Comparison of ENCODE assay signal across 28 mouse cellular contexts in the genomic region with DNA sequence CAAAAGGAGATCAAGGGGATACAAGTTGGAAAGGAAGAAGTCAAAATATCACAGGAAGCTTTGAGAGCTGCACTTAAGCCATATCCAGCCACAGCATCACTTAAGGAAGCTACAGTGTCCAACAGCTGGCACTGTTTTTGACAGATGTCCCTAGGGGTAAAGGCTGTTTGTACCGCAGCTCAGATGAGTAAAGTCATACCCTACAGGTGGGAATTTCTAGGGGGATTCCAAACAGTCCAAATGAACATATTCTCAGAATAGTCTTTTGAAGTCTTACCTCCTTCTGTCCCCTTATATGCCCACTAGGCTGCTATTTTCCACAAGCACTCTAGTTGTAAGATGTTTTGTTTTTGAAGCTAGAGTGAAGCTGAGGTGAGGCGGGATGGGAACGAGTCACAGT. TPM values are rescaled to one million over a fixed set of nuclear protein-coding genes. Genes with fewer than 3 reads are reported as not detected.
DNase-seq lines count a peak whose midpoint lies in the region; ATAC-seq and TF ChIP-seq lines count a peak whose summit lies in the region.
"Had no signal": no experiment of that assay in that cellular context is flagged by ENCODE, and none has a peak within 500 bp of the region (broad histone marks: within the 10 kb centered on the region; RNA-seq: fewer than 3 reads in every experiment).

No protein-coding gene starts in this region.

- peak; percentile 99 for TF ChIP-seq EP300 in CH12.LX (IDR thresholded peaks at IDR 0.05; ENCODE audit: low read length)

- H3K36me3 ChIP-seq in CH12.LX (replicated peaks in 1 of 2; ENCODE audit: control insufficient read depth in 1 of 2, insufficient read depth in 1 of 2, low read length in 1 of 2), result no peaks in the 10 kb centered on the region
- no peaks in the 10 kb centered on the region for H3K36me3 ChIP-seq in midbrain, embryonic 11.5 days (ENCODE audit: control insufficient read depth, insufficient read depth, low read length)
- H3K36me3 ChIP-seq: embryonic facial prominence, embryonic 13.5 days; embryonic facial prominence, embryonic 15.5 days; forebrain, embryonic 10.5 days; forebrain, embryonic 12.5 days had no signal

- no peaks in the 10 kb centered on the region for H3K9me3 ChIP-seq in CH12.LX (replicated peaks; ENCODE audit: low read length)
- H3K9me3 ChIP-seq in midbrain, embryonic 11.5 days (ENCODE audit: control insufficient read depth, low read length), result no peaks in the 10 kb centered on the region
- H3K9me3 ChIP-seq: embryonic facial prominence, embryonic 13.5 days; embryonic facial prominence, embryonic 15.5 days; forebrain, embryonic 10.5 days; forebrain, embryonic 12.5 days had no signal

- peak overlapping the region; percentile 88 for H3K9ac ChIP-seq in CH12.LX (ENCODE audit: insufficient read depth, low read depth)
- no peak overlapping the region for H3K9ac ChIP-seq in midbrain, embryonic 11.5 days (ENCODE audit: low read length)
- H3K9ac ChIP-seq: embryonic facial prominence, embryonic 13.5 days; embryonic facial prominence, embryonic 15.5 days; forebrain, embryonic 12.5 days had no signal

- ATAC-seq in inflammation-experienced regulatory T-cells, adult 6 months, result peak; percentile 19
- no peak for ATAC-seq in midbrain, embryonic 11.5 days (ENCODE audit: low FRiP score)
- ATAC-seq: forebrain, embryonic 14.5 days; forebrain, embryonic 16.5 days had no signal

- DNase-seq in CD4-positive, CD25-positive, alpha-beta regulatory T cell, adult 2 months (ENCODE audit: low read depth, low spot score), result peak; percentile 27
- peak; percentile 83 for DNase-seq in CH12.LX (ENCODE audit: extremely low read depth)
- DNase-seq in midbrain, embryonic 11.5 days (ENCODE audit: low spot score, missing footprints), result no peak
- DNase-seq in right cerebral cortex, postnatal 10 days (ENCODE audit: low spot score in 2 of 2), result no peak
- DNase-seq: adrenal gland, adult 2 months; adrenal gland, postnatal 10 days; adrenal gland, postnatal 25 days; B cell, adult 2 months; cerebellum, adult 11 months; cerebellum, adult 18-20 months; cerebellum, adult 8-10 months; cerebellum, adult 9-11 months; cerebellum, postnatal 14 days; cerebellum, postnatal 36 days; embryo, embryonic 11 days had no signal

- in situ Hi-C loops in CH12.LX (cut with MboI; ENCODE audit: low pct_ligation_motif_present, low pct_unique_long_range_greater_than_20kb, low sequenced_read_pairs), result no loop called here

- H3K4me2 ChIP-seq in CH12.LX (ENCODE audit: insufficient read depth, low read depth, poor library complexity, severe bottlenecking), result peak overlapping the region; percentile 92
- no peak overlapping the region for H3K4me2 ChIP-seq in midbrain, embryonic 11.5 days
- H3K4me2 ChIP-seq: embryonic facial prominence, embryonic 13.5 days; embryonic facial prominence, embryonic 15.5 days; forebrain, embryonic 12.5 days had no signal

- no peak for TF ChIP-seq CTCF in CH12.LX (conservative IDR thresholded peaks at IDR 0.05 in 1 of 2, IDR thresholded peaks at IDR 0.05 in 1 of 2; ENCODE audit: low read depth in 2 of 2, low read length in 2 of 2)

- peak overlapping the region; percentile 95 for H3K27ac ChIP-seq in CH12.LX (ENCODE audit: insufficient read depth, low read depth)
- H3K27ac ChIP-seq in midbrain, embryonic 11.5 days (ENCODE audit: low read depth, low read length), result no peak overlapping the region
- H3K27ac ChIP-seq: embryonic facial prominence, embryonic 13.5 days; embryonic facial prominence, embryonic 15.5 days; forebrain, embryonic 10.5 days; forebrain, embryonic 12.5 days had no signal

- peaks cover 7 to 46% of the 10 kb centered on the region in 2 experiments; a peak in 3 of 4 replicates for H3K4me1 ChIP-seq in CH12.LX (ENCODE audit: control insufficient read depth in 1 of 2, insufficient read depth in 2 of 2)
- H3K4me1 ChIP-seq in midbrain, embryonic 11.5 days (ENCODE audit: control insufficient read depth, insufficient read depth, low read length), result no peaks in the 10 kb centered on the region
- H3K4me1 ChIP-seq: embryonic facial prominence, embryonic 13.5 days; embryonic facial prominence, embryonic 15.5 days; forebrain, embryonic 10.5 days; forebrain, embryonic 12.5 days had no signal

- no peak for TF ChIP-seq POLR2A in CH12.LX (IDR thresholded peaks at IDR 0.05; ENCODE audit: low read depth, low read length)

- dilution Hi-C loops in CH12.LX (cut with MboI; ENCODE audit: extremely low pct_ligation_motif_present, extremely low pct_unique_long_range_greater_than_20kb, low sequenced_read_pairs), result no loop called here

- no peaks in the 10 kb centered on the region for H3K27me3 ChIP-seq in CH12.LX (replicated peaks)
- H3K27me3 ChIP-seq in midbrain, embryonic 11.5 days (ENCODE audit: control insufficient read depth, insufficient read depth, low read length), result no peaks in the 10 kb centered on the region
- H3K27me3 ChIP-seq: embryonic facial prominence, embryonic 13.5 days; embryonic facial prominence, embryonic 15.5 days; forebrain, embryonic 12.5 days had no signal

- no peak; the same call in 1 of the 2 replicates for TF ChIP-seq RAD21 in CH12.LX (IDR thresholded peaks at IDR 0.05; ENCODE audit: low read depth, low read length)

- WGBS in midbrain, embryonic 11.5 days, result 84% methylated on average over 3 of the region's 3 CpGs

- peak overlapping the region in 1 of 3 experiments; percentile 38 for H3K4me3 ChIP-seq in CH12.LX (replicated peaks in 1 of 3; ENCODE audit: low read depth in 2 of 3, low read length in 2 of 3, poor library complexity in 1 of 3)
- H3K4me3 ChIP-seq in midbrain, embryonic 11.5 days (ENCODE audit: low read depth, low read length), result no peak overlapping the region
- H3K4me3 ChIP-seq: embryonic facial prominence, embryonic 13.5 days; embryonic facial prominence, embryonic 15.5 days; erythroblast, embryonic 14.5 days; forebrain, embryonic 10.5 days; forebrain, embryonic 12.5 days had no signal

- H3K79me2 ChIP-seq in CH12.LX (replicated peaks; ENCODE audit: control insufficient read depth, extremely low read depth, insufficient read depth, poor library complexity, severe bottlenecking), result 0 out of 2 replicates have a peak, but pooled peaks cover 4% of the 10 kb centered on the region

TF ChIP-seq in CH12.LX, 34 proteins besides CTCF, POLR2A, EP300 and RAD21 (continues in another document):
- TF ChIP-seq MYC (IDR thresholded peaks at IDR 0.05; ENCODE audit: low read depth, low read length) (peak; percentile 65; the same call in 1 of the 2 replicates), JUND (conservative IDR thresholded peaks at IDR 0.05; ENCODE audit: low read depth, low read length) (peak; percentile 82), ETS1 (conservative IDR thresholded peaks at IDR 0.05; ENCODE audit: low read depth, low read length) (peak; percentile 99), ZMIZ1 (IDR thresholded peaks at IDR 0.05; ENCODE audit: low read depth, low read length) (no peak), MAX (IDR thresholded peaks at IDR 0.05; ENCODE audit: low read length) (peak; percentile 75; the same call in 1 of the 2 replicates), MAZ (IDR thresholded peaks at IDR 0.05; ENCODE audit: low read depth, low read length) (0 out of 2 replicates have a peak, but pooled peaks have one; percentile 41), MAFK (IDR thresholded peaks at IDR 0.05; ENCODE audit: insufficient replicate concordance, low read length) (peak; percentile 81), PAX5 (IDR thresholded peaks at IDR 0.05; ENCODE audit: low read length) (no peak), TBP (conservative IDR thresholded peaks at IDR 0.05; ENCODE audit: low read depth, low read length) (peak; percentile 71; the same call in 1 of the 2 replicates), GABPA (IDR thresholded peaks at IDR 0.05; ENCODE audit: insufficient replicate concordance, low read depth, low read length) (no peak), POLR2AphosphoS2 (IDR thresholded peaks at IDR 0.05; ENCODE audit: low read depth, low read length) (peak; percentile 56; the same call in 1 of the 2 replicates), CHD1 (IDR thresholded peaks at IDR 0.05; ENCODE audit: low read depth, low read length) (no peak), MEF2A (IDR thresholded peaks at IDR 0.05; ENCODE audit: borderline replicate concordance, low read depth, low read length) (peak; percentile 96), SMC3 (IDR thresholded peaks at IDR 0.05; ENCODE audit: low read depth, low read length) (no peak), IRF4 (IDR thresholded peaks at IDR 0.05; ENCODE audit: low read depth, low read length) (peak; percentile 95), RCOR1 (conservative IDR thresholded peaks at IDR 0.05; ENCODE audit: low read depth, low read length) (peak; percentile 97), JUN (IDR thresholded peaks at IDR 0.05; ENCODE audit: insufficient read depth, low read depth, low read length) (peak; percentile 86), USF1 (IDR thresholded peaks at IDR 0.05; ENCODE audit: low read depth, low read length) (no peak), HCFC1 (IDR thresholded peaks at IDR 0.05; ENCODE audit: low read depth, low read length) (peak; percentile 47; the same call in 1 of the 2 replicates), ZKSCAN1 (IDR thresholded peaks at IDR 0.05; ENCODE audit: borderline replicate concordance, low read depth, low read length) (no peak), ELF1 (IDR thresholded peaks at IDR 0.05; ENCODE audit: low read depth, low read length) (peak; percentile 52; the same call in 1 of the 2 replicates), E2F4 (IDR thresholded peaks at IDR 0.05; ENCODE audit: insufficient replicate concordance, low read depth, low read length) (0 out of 2 replicates have a peak, but pooled peaks have one; percentile 72)

RNA-seq across cellular contexts. Expression of a gene that starts 19.1 kb away (rescaled TPM):
- total RNA-seq in CH12.LX (2012; rRNA removed) (2.0 and 2.8 TPM in 2 replicates), CH12.LX (2014; rRNA removed) (0.23 and 0.42 TPM in 2 replicates)
- 0.46 and 0.61 TPM in 2 replicates for polyA plus RNA-seq in CH12.LX (2012; ENCODE audit: insufficient read length, low read depth)
- not detected for polyA plus RNA-seq in inflammation-experienced regulatory T-cells, adult 6 months (2017; shearing (Covaris generic))
- not detected in 2 replicates for polyA plus RNA-seq in midbrain, embryonic 11.5 days (2014; fragmentation: Nextera tagmentation; extraction: Ambion mirVana)
- total RNA-seq: adrenal gland, adult 2 months; adrenal gland, postnatal 10 days; adrenal gland, postnatal 25 days; adrenal gland, postnatal 4 days; ES-E14; MEL had no signal
- polyA plus RNA-seq: adrenal gland, adult 2 months; brain, embryonic 14.5 days; embryonic facial prominence, embryonic 11.5 days; erythroblast, embryonic 14.5 days; forebrain, embryonic 10.5 days; forebrain, embryonic 12.5 days; forebrain, embryonic 14.5 days; forebrain, embryonic 16.5 days had no signal

RNA-seq across cellular contexts. Expression of a gene that starts 30.0 kb away (rescaled TPM):
- 1.7 TPM in 2 replicates for total RNA-seq in CH12.LX (2012; rRNA removed)
- 11.9 and 12.6 TPM in 2 replicates for total RNA-seq in CH12.LX (2014; rRNA removed)
- 6.5 and 8.0 TPM in 2 replicates for polyA plus RNA-seq in CH12.LX (2012; ENCODE audit: insufficient read length, low read depth)
- 1 to 10 TPM in 1 of 3 experiments, not detected in 2; 2.0 TPM for polyA plus RNA-seq in inflammation-experienced regulatory T-cells, adult 6 months (2017; shearing (Covaris generic))
- polyA plus RNA-seq in midbrain, embryonic 11.5 days (2014; fragmentation: Nextera tagmentation; extraction: Ambion mirVana), result 0.10 and 0.30 TPM in 2 replicates
- total RNA-seq: ES-E14, MEL had no signal
- polyA plus RNA-seq: erythroblast, embryonic 14.5 days had no signal

RNA-seq across cellular contexts. Expression of a gene that starts 37.3 kb away (rescaled TPM):
- total RNA-seq in CH12.LX (2012; rRNA removed), result 112 and 132 TPM in 2 replicates
- 229 and 269 TPM in 2 replicates for total RNA-seq in CH12.LX (2014; rRNA removed)
- polyA plus RNA-seq in CH12.LX (2012; ENCODE audit: insufficient read length, low read depth), result 71.2 and 71.3 TPM in 2 replicates
- 100 to 1,000 TPM; 152 to 264 (median 175) TPM for polyA plus RNA-seq in inflammation-experienced regulatory T-cells, adult 6 months (2017; shearing (Covaris generic))
- polyA plus RNA-seq in midbrain, embryonic 11.5 days (2014; fragmentation: Nextera tagmentation; extraction: Ambion mirVana), result 0.10 TPM in 1 of 2 replicates, not detected in the other
- total RNA-seq: MEL had no signal
- polyA plus RNA-seq: adrenal gland, adult 2 months; brain, embryonic 14.5 days; embryonic facial prominence, embryonic 13.5 days; forebrain, embryonic 12.5 days; forebrain, embryonic 14.5 days; forebrain, embryonic 16.5 days had no signal

Comparison
In these comparisons a context has a peak if more than half of its experiments do, and no peak if none do; other contexts are left out.
1. DNase-seq: peak in CD4-positive, CD25-positive, alpha-beta regulatory T cell, adult 2 months (single experiment) and CH12.LX (single experiment); none in midbrain, embryonic 11.5 days (single experiment) and right cerebral cortex, postnatal 10 days (0 of 2).
2. RNA of a gene that starts 37.3 kb away (polyA plus RNA-seq): 152 to 264 TPM in inflammation-experienced regulatory T-cells, adult 6 months and 71.2 to 71.3 TPM in CH12.LX; 0.10 TPM in midbrain, embryonic 11.5 days; every median in the first group is over 10 times any median in the second.